Mouse (Mus musculus) heart, adult 2 months (tissue): Measurements from ENCODE around the gene Dhh.

Source experiments
- CTCF ChIP-seq: fragments of 200-600 bp; IDR thresholded peaks from 2 replicates; pipeline ENCODE4 v1.8.1; 2022; ENCODE audit warnings: antibody characterized with exemption, mild to moderate bottlenecking, moderate library complexity
- POLR2A ChIP-seq: fragments of 200-500 bp; IDR thresholded peaks from 2 replicates; pipeline ENCODE4 v1.6.1; 2011; ENCODE audit warnings: mild to moderate bottlenecking, low read depth, low read length, control low read depth; ENCODE audit not compliant: insufficient read depth

- TF ChIP-seq CTCF: no peak
- no peak for TF ChIP-seq POLR2A
These were observed 35.5 kb upstream of the Dhh start for GRCm38 (mm10) chr15:98933833-98934216.
